Mouse (Mus musculus) thymus, adult 2 months (tissue): ENCODE measurements at regions not wholly inside any gene's neighbourhood (a gene's known extent, or its start where the extent isn't known, plus 50 kb on each side); places are given as distances from the start of the nearest gene placed in this dataset.

Source experiments
- DNase-seq: peaks from one replicate; pipeline ENCODE4 v3.0.0; 2021
- H3K27ac ChIP-seq: fragments of 200-500 bp; 2 replicates; pipeline ENCODE4 v1.5.1; 2012; ENCODE audit warnings: low read length, control low read depth; ENCODE audit not compliant: control insufficient read depth, insufficient read depth
- H3K27me3 ChIP-seq: fragments of 200-500 bp; 2 replicates; pipeline ENCODE4 v1.6.1; 2012; ENCODE audit warnings: mild to moderate bottlenecking, low read length, moderate library complexity, mixed read lengths; ENCODE audit not compliant: control insufficient read depth, insufficient read depth
- H3K36me3 ChIP-seq: fragments of 200-500 bp; 2 replicates; pipeline ENCODE4 v1.6.1; 2012; ENCODE audit warnings: mild to moderate bottlenecking, low read length, moderate library complexity; ENCODE audit not compliant: control insufficient read depth, insufficient read depth
- H3K4me1 ChIP-seq: fragments of 200-500 bp; replicated peaks from 2 replicates; pipeline ENCODE4 v1.6.1; 2012; ENCODE audit warnings: low read length; ENCODE audit not compliant: control insufficient read depth, insufficient read depth
- H3K4me3 ChIP-seq: fragments of 200-500 bp; 2 replicates; pipeline ENCODE4 v1.5.1; 2012; ENCODE audit warnings: mild to moderate bottlenecking, low read length, control low read depth, moderate library complexity; ENCODE audit not compliant: control insufficient read depth, insufficient read depth
- CTCF ChIP-seq: fragments of 200-500 bp; IDR thresholded peaks from 2 replicates; pipeline ENCODE4 v1.5.1; 2012; ENCODE audit warnings: mild to moderate bottlenecking, control low read depth, low read length, moderate library complexity, borderline replicate concordance; ENCODE audit not compliant: control insufficient read depth, poor library complexity, insufficient read depth; ENCODE audit errors: extremely low read depth
- POLR2A ChIP-seq: fragments of 200-500 bp; IDR thresholded peaks from 2 replicates; pipeline ENCODE4 v1.6.1; 2012; ENCODE audit warnings: mild to moderate bottlenecking, low read length, control low read depth, moderate library complexity; ENCODE audit not compliant: control insufficient read depth, poor library complexity, insufficient read depth; ENCODE audit errors: extremely low read depth
- WGBS: fragments of 180-500 bp; shearing (Covaris S2); methylation state at CpG from one replicate; pipeline ENCODE4 v1.1.7; 2018; 5-methylcytosine and 5-hydroxymethylcytosine counted together

DNA sequence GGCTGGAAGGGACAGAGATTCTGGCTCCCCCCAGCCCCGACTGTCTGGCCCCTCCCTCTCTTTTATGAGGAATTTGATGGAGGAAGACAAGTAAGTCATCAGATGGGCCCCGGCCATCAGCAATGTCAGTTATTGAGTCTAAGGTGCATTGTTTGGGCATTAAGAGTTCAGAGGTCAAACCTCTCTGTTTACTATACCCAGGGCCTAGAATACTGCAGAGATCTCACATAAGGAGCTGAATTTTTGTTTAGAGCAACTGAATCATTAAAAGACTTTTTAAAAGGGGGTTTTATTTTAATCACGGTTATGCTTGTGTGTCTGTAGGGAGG, 353.1 kb upstream of the Jarid2 start:
- WGBS, result 55% methylated on average over 3 of the region's 3 CpGs
- H3K4me3 ChIP-seq, result no peak overlapping the region
- H3K36me3 ChIP-seq, result no peaks in the 10 kb centered on the region
- H3K27ac ChIP-seq, result no peak overlapping the region
- TF ChIP-seq CTCF (no peak), POLR2A (no peak)
- no peaks in the 10 kb centered on the region for H3K27me3 ChIP-seq
- DNase-seq, result peak; percentile 10
- H3K4me1 ChIP-seq, result peaks cover 24% of the 10 kb centered on the region

DNA sequence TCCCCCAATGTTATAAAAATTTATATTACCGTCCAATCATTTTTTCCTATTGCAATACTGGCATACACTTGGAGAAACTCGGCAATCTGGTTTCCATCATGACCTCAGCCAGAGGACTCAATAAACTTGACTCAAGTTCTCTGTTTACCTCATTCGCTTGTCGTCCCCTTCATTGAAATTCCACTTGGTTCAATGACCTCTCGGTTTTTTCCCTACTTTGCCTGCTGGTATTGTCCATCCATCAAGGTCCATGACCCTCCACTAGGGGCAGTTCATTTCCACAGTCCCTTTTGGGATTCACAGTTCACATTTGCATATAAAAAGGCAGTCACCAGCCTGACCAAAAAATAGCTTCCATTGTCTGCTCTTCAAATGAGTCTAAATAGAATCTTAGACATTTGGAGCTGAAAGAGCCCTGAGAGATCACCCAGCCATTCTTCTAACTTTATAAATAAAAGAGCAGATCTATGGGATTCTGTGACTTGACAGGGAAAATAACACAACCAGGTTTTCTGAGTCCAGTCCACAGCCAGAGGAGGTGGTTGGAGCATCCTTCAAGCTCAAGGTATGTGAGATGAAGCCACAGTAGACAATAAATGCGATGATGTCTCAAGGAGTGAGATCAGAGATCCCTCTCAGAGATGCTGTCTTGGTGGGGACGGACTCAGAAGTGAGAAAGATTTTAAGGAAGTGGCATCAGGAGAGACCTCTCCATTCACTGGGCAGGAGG, 347.4 kb upstream of the Jarid2 start:
- Histone ChIP-seq H3K4me1 (no peaks in the 10 kb centered on the region), H3K36me3 (no peaks in the 10 kb centered on the region), H3K27me3 (no peaks in the 10 kb centered on the region), H3K27ac (no peak overlapping the region), H3K4me3 (no peak overlapping the region)
- TF ChIP-seq POLR2A, result no peak
- TF ChIP-seq CTCF, result no peak
- WGBS, result 95% methylated on average over 7 of the region's 7 CpGs
- DNase-seq, result no peak

DNA sequence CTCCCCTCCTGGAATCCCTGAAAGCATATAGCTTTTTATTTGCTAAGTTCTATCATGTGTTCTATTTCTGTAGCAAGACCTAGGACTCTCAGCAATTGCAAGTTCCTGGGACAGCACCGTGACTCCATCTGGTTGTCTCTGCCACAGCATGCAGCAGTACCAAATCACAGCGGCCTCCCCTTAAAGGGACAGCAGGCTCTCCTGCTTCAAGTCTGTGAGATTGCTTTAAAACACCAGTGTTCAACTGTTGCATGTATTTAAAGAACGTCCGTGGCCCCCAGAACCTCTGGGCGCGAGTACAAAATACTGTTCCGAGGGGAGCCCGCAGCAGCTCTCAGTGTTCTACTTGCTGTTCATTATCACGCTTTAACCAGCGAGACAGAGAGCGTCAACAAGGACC, 346.0 kb upstream of the Jarid2 start:
- Histone ChIP-seq H3K4me3 (no peak overlapping the region), H3K4me1 (no peaks in the 10 kb centered on the region), H3K36me3 (no peaks in the 10 kb centered on the region), H3K27me3 (no peaks in the 10 kb centered on the region), H3K27ac (no peak overlapping the region)
- WGBS, result 94% methylated on average over 11 of the region's 11 CpGs
- no peak for DNase-seq
- no peak for TF ChIP-seq CTCF
- no peak for TF ChIP-seq POLR2A

DNA sequence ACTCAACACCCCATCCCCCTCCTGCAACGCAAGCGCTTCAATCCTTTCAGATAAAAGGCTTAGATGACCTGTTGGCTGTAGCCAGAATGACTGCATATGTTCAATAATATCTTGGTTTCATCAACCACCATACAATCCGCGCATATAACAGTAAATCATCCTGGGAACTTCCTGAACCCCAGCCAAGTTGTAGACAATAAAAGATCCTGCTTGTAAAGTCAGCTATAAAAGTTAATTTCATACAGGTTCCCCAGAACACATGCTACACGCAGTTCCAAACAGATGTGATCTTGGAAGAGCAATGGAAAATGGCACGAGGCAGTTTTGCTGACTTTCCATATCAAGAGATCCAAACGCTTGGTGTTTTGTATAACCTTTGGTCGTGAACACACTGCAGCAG, 342.5 kb upstream of the Jarid2 start:
- no peaks in the 10 kb centered on the region for H3K4me1 ChIP-seq
- H3K27me3 ChIP-seq, result no peaks in the 10 kb centered on the region
- TF ChIP-seq POLR2A, result no peak
- no peak overlapping the region for H3K27ac ChIP-seq
- 97% methylated on average over 8 of the region's 8 CpGs for WGBS
- no peaks in the 10 kb centered on the region for H3K36me3 ChIP-seq
- DNase-seq, result no peak
- H3K4me3 ChIP-seq, result no peak overlapping the region

DNA sequence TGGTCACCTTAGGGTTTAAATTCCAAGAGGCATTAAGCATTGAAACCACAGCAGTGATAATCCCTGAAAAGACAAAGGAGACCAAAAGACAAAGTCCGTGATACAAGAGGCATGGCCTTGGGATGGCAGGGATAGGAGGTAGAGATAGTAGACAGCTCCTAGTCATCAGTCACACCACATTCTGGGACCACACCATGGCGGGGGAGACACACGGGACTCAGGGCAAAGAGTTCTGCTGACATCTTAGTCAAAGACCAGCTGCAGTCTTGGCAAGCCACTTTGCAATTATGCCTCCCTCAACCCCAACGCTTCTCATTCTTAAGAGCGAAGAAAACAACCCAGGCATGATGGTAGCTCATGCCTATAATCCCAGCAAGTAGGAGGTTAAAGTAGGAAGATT, 339.6 kb upstream of the Jarid2 start:
- no peaks in the 10 kb centered on the region for H3K27me3 ChIP-seq
- no peak overlapping the region for H3K4me3 ChIP-seq
- H3K27ac ChIP-seq, result no peak overlapping the region
- H3K4me1 ChIP-seq, result no peaks in the 10 kb centered on the region
- no peak for DNase-seq
- TF ChIP-seq POLR2A (no peak), CTCF (no peak)
- WGBS, result 94% methylated on average over 5 of the region's 5 CpGs
- no peaks in the 10 kb centered on the region for H3K36me3 ChIP-seq

DNA sequence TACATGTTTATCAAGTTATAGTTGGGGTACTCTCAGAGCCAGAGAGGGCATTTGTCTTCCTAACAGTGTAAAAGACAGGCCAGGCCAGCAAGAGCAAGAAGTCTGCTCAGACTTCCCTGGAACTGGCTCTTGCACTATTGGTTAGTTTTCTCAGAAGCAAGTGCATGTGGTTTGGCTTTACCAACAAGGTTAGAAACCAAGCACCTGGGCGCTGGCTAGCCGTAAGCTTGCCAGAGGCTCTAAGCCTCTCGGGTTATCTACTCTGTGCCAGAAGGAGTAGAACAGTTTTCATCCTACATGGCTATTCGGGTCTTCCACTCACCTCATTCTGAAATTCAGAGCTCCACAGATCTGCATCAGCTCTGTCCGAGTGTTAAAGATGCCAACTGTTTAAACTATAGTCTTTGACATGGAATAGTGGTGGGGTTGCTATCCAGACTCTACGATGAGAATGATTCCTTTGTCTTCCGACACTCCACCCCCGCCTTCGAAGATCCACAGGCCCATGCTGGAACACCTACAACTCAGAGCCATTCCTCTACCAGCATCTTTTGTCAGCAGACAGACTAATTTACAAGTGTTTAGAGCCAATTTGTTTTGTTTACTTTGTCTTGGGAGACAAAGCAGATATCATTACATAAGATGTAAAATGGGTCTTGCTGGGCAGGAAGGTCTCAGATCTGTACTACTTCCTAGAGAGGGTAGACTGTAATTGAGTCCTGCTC, 338.4 kb upstream of the Jarid2 start:
- no peak overlapping the region for H3K4me3 ChIP-seq
- no peak for DNase-seq
- no peaks in the 10 kb centered on the region for H3K4me1 ChIP-seq
- H3K27ac ChIP-seq, result no peak overlapping the region
- no peaks in the 10 kb centered on the region for H3K27me3 ChIP-seq
- 80% methylated on average over 9 of the region's 9 CpGs for WGBS
- H3K36me3 ChIP-seq, result no peaks in the 10 kb centered on the region
- no peak for TF ChIP-seq CTCF
- TF ChIP-seq POLR2A, result no peak
